Mouse (Mus musculus) midbrain, embryonic 15.5 days (tissue): ENCODE data around the gene Cep164. TPM values are rescaled to one million over a fixed set of nuclear protein-coding genes. Genes with fewer than 3 reads are reported as not detected.

Experiments used
- ATAC-seq: fragments of 200-750 bp; cut with Nextera tagmentation; replicated peaks from 2 replicates; pipeline ENCODE4 v1.8.0; 2017; ENCODE audit warnings: moderate TSS enrichment
- H3K27ac ChIP-seq: fragments of 300-500 bp; sonication (generic); 2 replicates; pipeline ENCODE4 v1.5.1; 2015; ENCODE audit warnings: mild to moderate bottlenecking, inconsistent platforms
- H3K27me3 ChIP-seq: fragments of 300-500 bp; sonication (generic); replicated peaks from 2 replicates; pipeline ENCODE4 v1.6.1; 2015; ENCODE audit warnings: inconsistent platforms
- H3K36me3 ChIP-seq: fragments of 300-500 bp; sonication (generic); replicated peaks from 2 replicates; pipeline ENCODE4 v1.6.1; 2015; ENCODE audit warnings: inconsistent platforms
- H3K4me1 ChIP-seq: fragments of 300-500 bp; sonication (generic); 2 replicates; pipeline ENCODE4 v1.6.1; 2015; ENCODE audit warnings: inconsistent platforms
- H3K4me2 ChIP-seq: fragments of 300-500 bp; sonication (generic); 2 replicates; pipeline ENCODE4 v1.6.1; 2015; ENCODE audit warnings: inconsistent platforms, mild to moderate bottlenecking, moderate library complexity
- H3K4me3 ChIP-seq: fragments of 300-500 bp; sonication (generic); 2 replicates; pipeline ENCODE4 v1.5.1; 2015; ENCODE audit warnings: mild to moderate bottlenecking, inconsistent platforms
- H3K9ac ChIP-seq: fragments of 300-500 bp; sonication (generic); 2 replicates; pipeline ENCODE4 v1.6.1; 2015; ENCODE audit warnings: mild to moderate bottlenecking, inconsistent platforms
- H3K9me3 ChIP-seq: fragments of 300-500 bp; sonication (generic); 2 replicates; pipeline ENCODE4 v1.6.1; 2016; ENCODE audit warnings: inconsistent platforms
- WGBS: fragments of 180-500 bp; shearing (Covaris S2); methylation state at CpG from one replicate; pipeline ENCODE4 v1.1.7; 2015; ENCODE audit warnings: mixed read lengths; 5-methylcytosine and 5-hydroxymethylcytosine counted together
- polyA plus RNA-seq: library from polyadenylated mRNA; unstranded; fragments of >200 nt; fragmentation: Nextera tagmentation; extraction: Ambion mirVana; gene quantifications from 2 replicates; pipeline ENCODE4 v1.2.1, GENCODE M21; 2015

The Cep164 gene
- polyA plus RNA-seq, result 13.5 and 15.9 TPM in 2 replicates

- H3K4me1 ChIP-seq, result peaks cover 10% of the 10 kb centered on the region
- H3K4me2 ChIP-seq, result peak within 1 kb of the TSS; percentile 90
- no peaks in the 10 kb centered on the region for H3K9me3 ChIP-seq
- peak within 1 kb of the TSS; percentile 56 for H3K9ac ChIP-seq
- no peaks in the 10 kb centered on the region for H3K27me3 ChIP-seq
- no peaks in the 10 kb centered on the region for H3K36me3 ChIP-seq
- H3K4me3 ChIP-seq, result peak within 1 kb of the TSS; percentile 78
- H3K27ac ChIP-seq, result peak within 1 kb of the TSS; percentile 68
- WGBS, result under 1% methylated on average over 31 of the region's 31 CpGs
- ATAC-seq, result peak; percentile 97
Measured at GRCm38 (mm10) chr9:45828291-45828963, at the start of gene Cep164. TSS of gene Cep164 (minus strand) at chr9:45828691.

- peaks cover 29% of the 10 kb centered on the region for H3K36me3 ChIP-seq
- WGBS, result 91% methylated on average over 2 of the region's 2 CpGs
- H3K4me1 ChIP-seq, result no peaks in the 10 kb centered on the region
- H3K27me3 ChIP-seq, result no peaks in the 10 kb centered on the region
- no peak overlapping the region for H3K9ac ChIP-seq
- H3K9me3 ChIP-seq, result no peaks in the 10 kb centered on the region
- H3K4me2 ChIP-seq, result no peak overlapping the region
- no peak for ATAC-seq
- no peak overlapping the region for H3K4me3 ChIP-seq
- H3K27ac ChIP-seq, result no peak overlapping the region
Measured at GRCm38 (mm10) chr9:45877928-45878327, 49.4 kb upstream of the Cep164 start.

- no peak overlapping the region for H3K4me2 ChIP-seq
- no peak overlapping the region for H3K27ac ChIP-seq
- WGBS, result 95% methylated on average over 3 of the region's 3 CpGs
- peaks cover 60% of the 10 kb centered on the region for H3K36me3 ChIP-seq
- ATAC-seq, result no peak
- no peaks in the 10 kb centered on the region for H3K27me3 ChIP-seq
- H3K9ac ChIP-seq, result no peak overlapping the region
- no peak overlapping the region for H3K4me3 ChIP-seq
- no peaks in the 10 kb centered on the region for H3K9me3 ChIP-seq
- H3K4me1 ChIP-seq, result no peaks in the 10 kb centered on the region
Measured at GRCm38 (mm10) chr9:45870265-45870664, 41.8 kb upstream of the Cep164 start.

GRCm38 (mm10) chr9:45869181-45869580 is 40.7 kb upstream of the Cep164 start:
- Histone ChIP-seq H3K36me3 (peaks cover 58% of the 10 kb centered on the region), H3K27ac (no peak overlapping the region), H3K9ac (no peak overlapping the region), H3K9me3 (no peaks in the 10 kb centered on the region), H3K27me3 (no peaks in the 10 kb centered on the region), H3K4me3 (no peak overlapping the region), H3K4me1 (no peaks in the 10 kb centered on the region), H3K4me2 (no peak overlapping the region)
- no peak for ATAC-seq
- 95% methylated on average over 3 of the region's 3 CpGs for WGBS

GRCm38 (mm10) chr9:45861813-45862212 is 33.3 kb upstream of the Cep164 start:
- peaks cover 69% of the 10 kb centered on the region for H3K36me3 ChIP-seq
- WGBS, result 89% methylated on average over 7 of the region's 7 CpGs

GRCm38 (mm10) chr9:45859364-45859763 is 30.9 kb upstream of the Cep164 start:
- Histone ChIP-seq H3K4me1 (no peaks in the 10 kb centered on the region), H3K9me3 (no peaks in the 10 kb centered on the region), H3K36me3 (peaks cover 68% of the 10 kb centered on the region), H3K4me3 (no peak overlapping the region), H3K4me2 (no peak overlapping the region), H3K9ac (no peak overlapping the region), H3K27me3 (no peaks in the 10 kb centered on the region), H3K27ac (no peak overlapping the region)
- WGBS, result 93% methylated on average over 10 of the region's 10 CpGs
- no peak for ATAC-seq

More at GRCm38 (mm10) chr9:45861813-45862212, 33.3 kb upstream of the Cep164 start:
- no peak overlapping the region for H3K4me3 ChIP-seq
- H3K9me3 ChIP-seq, result no peaks in the 10 kb centered on the region
- no peak for ATAC-seq
- no peak overlapping the region for H3K27ac ChIP-seq
- no peak overlapping the region for H3K9ac ChIP-seq
- no peaks in the 10 kb centered on the region for H3K27me3 ChIP-seq
- H3K4me2 ChIP-seq, result no peak overlapping the region
- no peaks in the 10 kb centered on the region for H3K4me1 ChIP-seq

- Histone ChIP-seq H3K27ac (no peak overlapping the region), H3K4me2 (no peak overlapping the region), H3K4me1 (peaks cover 10% of the 10 kb centered on the region), H3K4me3 (no peak overlapping the region), H3K9me3 (no peaks in the 10 kb centered on the region), H3K9ac (no peak overlapping the region), H3K36me3 (peaks cover 37% of the 10 kb centered on the region), H3K27me3 (no peaks in the 10 kb centered on the region)
- no peak for ATAC-seq
- 81% methylated on average over 1 of the region's 1 CpGs for WGBS
Measured at GRCm38 (mm10) chr9:45854136-45854535, 25.6 kb upstream of the Cep164 start.

- Histone ChIP-seq H3K4me1 (peaks cover 10% of the 10 kb centered on the region), H3K4me2 (no peak overlapping the region), H3K4me3 (no peak overlapping the region), H3K9ac (no peak overlapping the region), H3K27me3 (no peaks in the 10 kb centered on the region), H3K27ac (no peak overlapping the region), H3K9me3 (no peaks in the 10 kb centered on the region), H3K36me3 (peaks cover 34% of the 10 kb centered on the region)
- 96% methylated on average over 2 of the region's 2 CpGs for WGBS
- no peak for ATAC-seq
Measured at GRCm38 (mm10) chr9:45853695-45854094, 25.2 kb upstream of the Cep164 start.

- Histone ChIP-seq H3K9ac (no peak overlapping the region), H3K4me3 (no peak overlapping the region), H3K27me3 (no peaks in the 10 kb centered on the region), H3K4me1 (peaks cover 10% of the 10 kb centered on the region), H3K4me2 (no peak overlapping the region), H3K9me3 (no peaks in the 10 kb centered on the region), H3K27ac (no peak overlapping the region), H3K36me3 (peaks cover 16% of the 10 kb centered on the region)
- WGBS, result 97% methylated on average over 2 of the region's 2 CpGs
- ATAC-seq, result no peak
Measured at GRCm38 (mm10) chr9:45851776-45852175, 23.3 kb upstream of the Cep164 start.

GRCm38 (mm10) chr9:45851330-45851729 is 22.8 kb upstream of the Cep164 start:
- Histone ChIP-seq H3K9me3 (no peaks in the 10 kb centered on the region), H3K9ac (no peak overlapping the region), H3K4me3 (no peak overlapping the region), H3K36me3 (peaks cover 16% of the 10 kb centered on the region), H3K27ac (no peak overlapping the region), H3K4me1 (peaks cover 10% of the 10 kb centered on the region), H3K27me3 (no peaks in the 10 kb centered on the region), H3K4me2 (no peak overlapping the region)
- no peak for ATAC-seq
- WGBS, result 73% methylated on average over 5 of the region's 5 CpGs

GRCm38 (mm10) chr9:45850528-45851155 is 22.2 kb upstream of the Cep164 start:
- Histone ChIP-seq H3K9ac (no peak overlapping the region), H3K27me3 (no peaks in the 10 kb centered on the region), H3K27ac (peak overlapping the region; percentile 55), H3K4me2 (no peak overlapping the region), H3K4me3 (no peak overlapping the region), H3K36me3 (peaks cover 10% of the 10 kb centered on the region; the same call in 1 of the 2 replicates), H3K9me3 (no peaks in the 10 kb centered on the region), H3K4me1 (peaks cover 10% of the 10 kb centered on the region)
- 86% methylated on average over 8 of the region's 8 CpGs for WGBS
- ATAC-seq, result no peak

- H3K36me3 ChIP-seq, result peaks cover 10% of the 10 kb centered on the region; the same call in 1 of the 2 replicates
- peaks cover 10% of the 10 kb centered on the region for H3K4me1 ChIP-seq
- no peaks in the 10 kb centered on the region for H3K9me3 ChIP-seq
- 63% methylated on average over 9 of the region's 9 CpGs for WGBS
- peak; percentile 56; the same call in 1 of the 2 replicates for ATAC-seq
- peak overlapping the region; percentile 55 for H3K27ac ChIP-seq
- H3K4me3 ChIP-seq, result no peak overlapping the region
- H3K9ac ChIP-seq, result no peak overlapping the region
- no peak overlapping the region for H3K4me2 ChIP-seq
- H3K27me3 ChIP-seq, result no peaks in the 10 kb centered on the region
Measured at GRCm38 (mm10) chr9:45849528-45850408, 21.3 kb upstream of the Cep164 start.
